Mouse (Mus musculus) stomach, embryonic 16.5 days (tissue): ENCODE measurements around the gene Pmpca. TPM values are rescaled to one million over a fixed set of nuclear protein-coding genes. Genes with fewer than 3 reads are reported as not detected.
A peak's percentile ranks its signal among the peaks of the same experiment; 100 is the strongest.

Experiments used
- ATAC-seq: fragments of 200-750 bp; cut with Nextera tagmentation; 2 replicates; pipeline ENCODE4 v1.8.0; 2017; ENCODE audit warnings: moderate number of reproducible peaks, moderate TSS enrichment; ENCODE audit not compliant: insufficient read depth, low FRiP score
- H3K27ac ChIP-seq: fragments of 300-500 bp; sonication (generic); 2 replicates; pipeline ENCODE4 v1.5.1; 2014; ENCODE audit warnings: low read length
- H3K27me3 ChIP-seq: fragments of 300-500 bp; sonication (generic); 2 replicates; pipeline ENCODE4 v1.6.1; 2014; ENCODE audit warnings: low read length, control low read depth, mixed read lengths; ENCODE audit not compliant: control insufficient read depth, insufficient read depth
- H3K36me3 ChIP-seq: fragments of 300-500 bp; sonication (generic); 2 replicates; pipeline ENCODE4 v1.6.1; 2014; ENCODE audit warnings: low read length; ENCODE audit not compliant: control insufficient read depth, insufficient read depth
- H3K4me1 ChIP-seq: fragments of 300-500 bp; sonication (generic); 2 replicates; pipeline ENCODE4 v1.6.1; 2014; ENCODE audit warnings: low read length, control low read depth, mixed read lengths; ENCODE audit not compliant: control insufficient read depth, insufficient read depth
- H3K4me2 ChIP-seq: fragments of 300-500 bp; sonication (generic); 2 replicates; pipeline ENCODE4 v1.6.1; 2014; ENCODE audit warnings: low read depth, low read length, mixed read lengths
- H3K4me3 ChIP-seq: fragments of 300-500 bp; sonication (generic); replicated peaks from 2 replicates; pipeline ENCODE4 v1.5.1; 2014; ENCODE audit warnings: mild to moderate bottlenecking, low read length
- H3K9ac ChIP-seq: fragments of 300-500 bp; sonication (generic); 2 replicates; pipeline ENCODE4 v1.6.1; 2014; ENCODE audit warnings: low read length
- H3K9me3 ChIP-seq: fragments of 300-500 bp; sonication (generic); replicated peaks from 2 replicates; pipeline ENCODE4 v1.6.1; 2016; ENCODE audit warnings: low read length, control low read depth; ENCODE audit not compliant: control insufficient read depth
- WGBS: fragments of 180-500 bp; shearing (Covaris S2); extraction: QIAGEN DNeasy Blood & Tissue Kit; methylation state at CpG from one replicate; pipeline ENCODE4 v1.1.7; 2014; 5-methylcytosine and 5-hydroxymethylcytosine counted together
- polyA plus RNA-seq: library from polyadenylated mRNA; unstranded; fragments of >200 nt; fragmentation: Nextera tagmentation; extraction: Ambion mirVana; gene quantifications from 2 replicates; pipeline ENCODE4 v1.2.1, GENCODE M21; 2015

The Pmpca gene
- polyA plus RNA-seq, 1 experiment from 2014 or later: 97.0 TPM

DNA sequence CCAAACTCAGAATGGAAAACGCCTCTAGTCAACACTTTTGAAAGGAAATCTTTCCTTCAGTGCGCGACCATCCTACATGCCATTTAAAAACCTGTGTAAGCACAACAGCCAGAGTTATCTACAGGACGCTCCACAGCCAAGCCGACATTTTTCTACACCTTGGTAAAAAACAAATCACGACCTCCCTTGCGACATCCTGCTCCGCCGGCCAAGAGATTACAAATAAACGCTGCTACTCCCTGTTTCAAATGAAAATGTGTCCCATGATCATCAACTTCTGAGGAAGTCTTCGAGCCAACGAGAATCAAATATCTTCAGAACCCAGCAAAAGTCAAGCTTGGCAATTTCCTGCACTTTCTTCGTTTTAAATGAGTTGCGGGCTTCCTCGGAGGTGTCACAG lies 55.2 kb downstream of the Pmpca start:
- peak overlapping the region; percentile 65 for H3K4me2 ChIP-seq
- ATAC-seq: no peak
- peak overlapping the region; percentile 91 for H3K27ac ChIP-seq
- WGBS: 1% methylated on average over 15 of the region's 15 CpGs
- H3K27me3 ChIP-seq: no peaks in the 10 kb centered on the region
- H3K4me3 ChIP-seq: peak overlapping the region; percentile 93
- H3K9me3 ChIP-seq: no peaks in the 10 kb centered on the region
- H3K36me3 ChIP-seq: peaks cover 5% of the 10 kb centered on the region; the same call in 1 of the 2 replicates
- peaks cover 21% of the 10 kb centered on the region for H3K4me1 ChIP-seq
- H3K9ac ChIP-seq: peak overlapping the region; percentile 91

- peaks cover 21% of the 10 kb centered on the region for H3K4me1 ChIP-seq
- peak within 1 kb of the TSS; percentile 93 for H3K4me3 ChIP-seq
- peak; percentile 94 for ATAC-seq
- H3K9ac ChIP-seq: peak within 1 kb of the TSS; percentile 91
- under 1% methylated on average over 61 of the region's 61 CpGs for WGBS
- no peaks in the 10 kb centered on the region for H3K27me3 ChIP-seq
- no peaks in the 10 kb centered on the region for H3K9me3 ChIP-seq
- H3K4me2 ChIP-seq: peak within 1 kb of the TSS; percentile 65
- H3K36me3 ChIP-seq: no peaks in the 10 kb centered on the region
- peak within 1 kb of the TSS; percentile 95 for H3K27ac ChIP-seq
These were observed 56.0 kb downstream of the Pmpca start, which contains the start of gene Sec16a for GRCm38 (mm10) chr2:26444946-26445665. TSS of gene Sec16a (minus strand) at chr2:26445216.

- peak overlapping the region; percentile 77 for H3K9ac ChIP-seq
- no peaks in the 10 kb centered on the region for H3K36me3 ChIP-seq
- peaks cover 21% of the 10 kb centered on the region for H3K4me1 ChIP-seq
- H3K9me3 ChIP-seq: no peaks in the 10 kb centered on the region
- WGBS: under 1% methylated on average over 44 of the region's 44 CpGs
- peak overlapping the region; percentile 69 for H3K4me3 ChIP-seq
- ATAC-seq: peak; percentile 90
- H3K27me3 ChIP-seq: no peaks in the 10 kb centered on the region
- H3K27ac ChIP-seq: peak overlapping the region; percentile 95
- peak overlapping the region; percentile 64 for H3K4me2 ChIP-seq
These were observed 56.7 kb downstream of the Pmpca start for GRCm38 (mm10) chr2:26445666-26446445.

DNA sequence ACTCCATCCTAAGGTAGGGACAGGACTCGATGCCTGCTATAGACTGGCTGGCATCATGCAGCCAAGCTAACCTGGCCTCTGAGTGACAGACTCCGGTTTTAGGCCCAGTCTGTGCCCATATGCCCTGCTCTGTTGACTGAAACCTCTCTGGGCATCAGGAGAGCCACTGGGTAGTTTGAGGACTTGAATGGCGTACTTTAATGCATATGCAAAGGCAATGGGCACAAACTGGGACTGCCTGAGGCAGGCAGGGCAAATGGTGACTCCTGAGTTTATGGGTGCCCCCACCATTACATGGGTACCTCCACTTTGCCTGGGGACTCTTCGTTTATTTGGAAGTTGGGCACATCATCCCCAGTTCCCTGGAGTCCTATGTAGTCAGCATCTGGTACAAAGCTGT lies 57.5 kb downstream of the Pmpca start:
- 76% methylated on average over 4 of the region's 4 CpGs for WGBS
- no peak for ATAC-seq
- Histone ChIP-seq H3K27ac (peak overlapping the region; percentile 95), H3K4me1 (peaks cover 21% of the 10 kb centered on the region), H3K36me3 (no peaks in the 10 kb centered on the region), H3K4me3 (peak overlapping the region; percentile 69), H3K27me3 (no peaks in the 10 kb centered on the region), H3K4me2 (peak overlapping the region; percentile 64), H3K9me3 (no peaks in the 10 kb centered on the region), H3K9ac (peak overlapping the region; percentile 77)

Other genes starting within 250 kb of the Pmpca start
- not detected in 2 replicates for gene Lhx3, start 181.1 kb upstream of the Pmpca start, polyA plus RNA-seq
- gene Qsox2, start 151.8 kb upstream of the Pmpca start, polyA plus RNA-seq: 23.2 and 24.1 TPM in 2 replicates
- 0.58 and 0.82 TPM in 2 replicates for gene Ccdc187, start 94.8 kb upstream of the Pmpca start, polyA plus RNA-seq
- gene Gpsm1, start 73.8 kb upstream of the Pmpca start, polyA plus RNA-seq: 28.8 and 33.0 TPM in 2 replicates
- gene Dnlz, start 37.2 kb upstream of the Pmpca start, polyA plus RNA-seq: 20.5 and 23.8 TPM in 2 replicates
- 1.1 and 1.5 TPM in 2 replicates for gene Card9, start 28.4 kb upstream of the Pmpca start, polyA plus RNA-seq
- gene Snapc4, start 8.7 kb upstream of the Pmpca start, polyA plus RNA-seq: 25.8 and 26.1 TPM in 2 replicates
- 98.7 and 105 TPM in 2 replicates for gene Entr1, start within 50 bp of the Pmpca start, polyA plus RNA-seq
- gene Inpp5e, start 19.9 kb downstream of the Pmpca start, polyA plus RNA-seq: 15.2 and 15.9 TPM in 2 replicates
- gene Sec16a, start 55.9 kb downstream of the Pmpca start, polyA plus RNA-seq: 28.2 and 31.5 TPM in 2 replicates
- gene Notch1, start 127.3 kb downstream of the Pmpca start, polyA plus RNA-seq: 14.1 and 15.4 TPM in 2 replicates
- gene Egfl7, start 190.7 kb downstream of the Pmpca start, polyA plus RNA-seq: 116 and 120 TPM in 2 replicates
- not detected in 2 replicates for gene Gm20532, start 197.3 kb downstream of the Pmpca start, polyA plus RNA-seq
- gene Agpat2, start 215.1 kb downstream of the Pmpca start, polyA plus RNA-seq: 66.8 and 72.1 TPM in 2 replicates
- gene Fam69b, start 239.1 kb downstream of the Pmpca start, polyA plus RNA-seq: 23.2 and 27.3 TPM in 2 replicates